In the genomic region with DNA sequence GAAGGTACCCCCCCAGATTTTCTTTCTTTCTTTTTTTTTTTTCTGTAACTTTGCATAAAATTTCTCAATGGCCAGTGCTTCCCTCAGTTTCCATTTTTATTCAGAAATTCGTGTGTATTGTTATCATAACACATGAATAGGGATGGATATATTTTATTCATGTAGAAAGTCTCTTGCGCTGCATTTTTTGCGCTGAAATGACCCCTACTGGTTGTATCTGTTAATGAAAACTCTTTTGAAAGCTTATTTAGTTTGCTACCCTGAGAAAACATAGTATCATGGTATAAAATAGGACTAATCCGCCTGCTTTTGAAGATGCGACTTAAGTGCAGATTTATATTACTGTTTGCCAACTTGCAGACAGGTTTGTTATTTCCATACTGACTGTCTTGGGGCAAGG, we compare ENCODE assay signal across 12 mouse cellular contexts. TPM values are rescaled to one million over a fixed set of nuclear protein-coding genes. Genes with fewer than 3 reads are reported as not detected.
DNase-seq lines count a peak whose midpoint lies in the region; ATAC-seq and TF ChIP-seq lines count a peak whose summit lies in the region.
"Had no signal": no experiment of that assay in that cellular context is flagged by ENCODE, and none has a peak within 500 bp of the region (broad histone marks: within the 10 kb centered on the region; RNA-seq: fewer than 3 reads in every experiment).

No protein-coding gene starts in this region.

- H3K4me3 ChIP-seq in gastrocnemius, adult 2 months = peak overlapping the region; percentile 97; the same call in 1 of the 2 replicates
- H3K4me3 ChIP-seq in liver, postnatal 0 days (ENCODE audit: low read depth, low read length) = no peak overlapping the region
- H3K4me3 ChIP-seq in liver, embryonic 12.5 days = no peak overlapping the region

- peaks cover 20% of the 10 kb centered on the region for H3K4me1 ChIP-seq in liver, postnatal 0 days (ENCODE audit: insufficient read depth)
- peaks cover 60% of the 10 kb centered on the region for H3K4me1 ChIP-seq in liver, embryonic 12.5 days

- no peak overlapping the region for H3K27ac ChIP-seq in gastrocnemius, adult 2 months
- H3K27ac ChIP-seq in liver, postnatal 0 days (ENCODE audit: low read depth) = no peak overlapping the region
- H3K27ac ChIP-seq in liver, embryonic 12.5 days = no peak overlapping the region
- H3K27ac ChIP-seq: embryonic facial prominence, embryonic 12.5 days; stomach, embryonic 15.5 days had no signal

- H3K4me2 ChIP-seq in liver, postnatal 0 days (ENCODE audit: low read depth, low read length) = no peak overlapping the region
- H3K4me2 ChIP-seq in liver, embryonic 12.5 days = no peak overlapping the region

- no peak for DNase-seq in gastrocnemius, adult 2 months
- DNase-seq in gastrocnemius, postnatal 10 days = no peak
- DNase-seq in liver, postnatal 0 days = no peak
- peak; percentile 52 for DNase-seq in induced T-regulatory cell, adult 2 months (ENCODE audit: low read depth)
- DNase-seq in splenic B cell, adult 2 months (ENCODE audit: low read depth, low spot score) = peak; percentile 17
- no peak for DNase-seq in natural killer cell, adult 2 months (ENCODE audit: low spot score in 2 of 2)
- no peak for DNase-seq in thymus, postnatal 36 days
- DNase-seq: adrenal gland, postnatal 14 days; liver had no signal

- H3K36me3 ChIP-seq in liver, postnatal 0 days (replicated peaks; ENCODE audit: insufficient read depth, low read length) = no peaks in the 10 kb centered on the region
- H3K36me3 ChIP-seq in liver, embryonic 12.5 days = no peaks in the 10 kb centered on the region
- H3K36me3 ChIP-seq in splenic B cell, adult 2 months (ENCODE audit: control insufficient read depth, insufficient read depth, low read length, poor library complexity, severe bottlenecking) = no peaks in the 10 kb centered on the region
- H3K36me3 ChIP-seq: embryonic facial prominence, embryonic 12.5 days; stomach, embryonic 15.5 days had no signal

- peaks cover 31% of the 10 kb centered on the region for H3K27me3 ChIP-seq in liver, postnatal 0 days (ENCODE audit: insufficient read depth, low read length)
- peaks cover 43% of the 10 kb centered on the region for H3K27me3 ChIP-seq in liver, embryonic 12.5 days (replicated peaks)
- no peaks in the 10 kb centered on the region; the same call in 1 of the 2 replicates for H3K27me3 ChIP-seq in splenic B cell, adult 2 months (ENCODE audit: control insufficient read depth, insufficient read depth, low read length, poor library complexity, severe bottlenecking)
- H3K27me3 ChIP-seq: stomach, embryonic 15.5 days had no signal

- TF ChIP-seq EP300 in liver, postnatal 0 days (IDR thresholded peaks at IDR 0.05; ENCODE audit: low read depth) = no peak

- intact Hi-C loops in gastrocnemius, adult 2 months (cut with DNase I) = no loop called here

- no peaks in the 10 kb centered on the region for H3K9me3 ChIP-seq in liver, postnatal 0 days (ENCODE audit: low read length)
- H3K9me3 ChIP-seq in liver, embryonic 12.5 days (replicated peaks) = no peaks in the 10 kb centered on the region
- H3K9me3 ChIP-seq: embryonic facial prominence, embryonic 12.5 days; stomach, embryonic 15.5 days had no signal

- ATAC-seq in liver, postnatal 0 days = no peak
- no peak for ATAC-seq in liver, embryonic 12.5 days

- H3K9ac ChIP-seq in liver, postnatal 0 days (replicated peaks) = no peak overlapping the region
- no peak overlapping the region for H3K9ac ChIP-seq in liver, embryonic 12.5 days
- H3K9ac ChIP-seq: embryonic facial prominence, embryonic 12.5 days; stomach, embryonic 15.5 days had no signal

- WGBS in liver, postnatal 0 days (ENCODE audit: insufficient replicate concordance) = 52% methylated on average over 5 of the region's 5 CpGs
- 57% methylated on average over 5 of the region's 5 CpGs for WGBS in liver, embryonic 12.5 days (ENCODE audit: insufficient replicate concordance)

- TF ChIP-seq CTCF in gastrocnemius, adult 2 months (IDR thresholded peaks at IDR 0.05) = peak; percentile 45
- peak; percentile 25; the same call in 1 of the 2 replicates for TF ChIP-seq CTCF in liver, postnatal 0 days (IDR thresholded peaks at IDR 0.05; ENCODE audit: low read depth)

RNA-seq across cellular contexts. Expression of gene Crim1, which starts 3.4 kb away (rescaled TPM):
- total RNA-seq in gastrocnemius, adult 2 months (2021) = 10 to 100 TPM; 37.5 to 46.3 TPM
- 10 to 100 TPM; 19.8 to 22.5 TPM for total RNA-seq in gastrocnemius, postnatal 10 days (2021)
- 0.86 and 0.92 TPM in 2 replicates for polyA plus RNA-seq in liver, postnatal 0 days (2015; fragmentation: Nextera tagmentation; extraction: Ambion mirVana)
- polyA plus RNA-seq in liver, embryonic 12.5 days (2016; fragmentation: Nextera tagmentation; extraction: Ambion mirVana) = 1.5 and 2.1 TPM in 2 replicates

Comparison
In these comparisons a context has a peak if more than half of its experiments do, and no peak if none do; other contexts are left out.
1. DNase-seq: peak in induced T-regulatory cell, adult 2 months (single experiment) and splenic B cell, adult 2 months (single experiment); none in gastrocnemius, adult 2 months (single experiment), gastrocnemius, postnatal 10 days (single experiment), liver, postnatal 0 days (single experiment), natural killer cell, adult 2 months (0 of 2) and thymus, postnatal 36 days (0 of 2).